Mouse (Mus musculus) limb, embryonic 15.5 days (tissue): ENCODE measurements around the gene Rnd2. TPM values are rescaled to one million over a fixed set of nuclear protein-coding genes. Genes with fewer than 3 reads are reported as not detected.
"Not testable (repeated sequence)": the region's sequence is repeated elsewhere in the genome, so short reads cannot be mapped to it uniquely, and the experiment has no call there.

Experiments used
- ATAC-seq: fragments of 200-750 bp; cut with Nextera tagmentation; 2 replicates; pipeline ENCODE4 v1.8.0; 2017; ENCODE audit warnings: low read depth, moderate TSS enrichment; ENCODE audit not compliant: insufficient number of reproducible peaks, low FRiP score, low TSS enrichment
- H3K27ac ChIP-seq: fragments of 300-500 bp; sonication (generic); 2 replicates; pipeline ENCODE4 v1.5.1; 2015; ENCODE audit warnings: moderate library complexity, mild to moderate bottlenecking, inconsistent platforms
- H3K27me3 ChIP-seq: fragments of 300-500 bp; sonication (generic); 2 replicates; pipeline ENCODE4 v1.6.1; 2015; ENCODE audit warnings: inconsistent platforms
- H3K36me3 ChIP-seq: fragments of 300-500 bp; sonication (generic); 2 replicates; pipeline ENCODE4 v1.6.1; 2015; ENCODE audit warnings: inconsistent platforms
- H3K4me1 ChIP-seq: fragments of 300-500 bp; sonication (generic); 2 replicates; pipeline ENCODE4 v1.6.1; 2015; ENCODE audit warnings: inconsistent platforms
- H3K4me2 ChIP-seq: fragments of 300-500 bp; sonication (generic); 2 replicates; pipeline ENCODE4 v1.6.1; 2015; ENCODE audit warnings: mild to moderate bottlenecking, inconsistent platforms
- H3K4me3 ChIP-seq: fragments of 300-500 bp; sonication (generic); 2 replicates; pipeline ENCODE4 v1.5.1; 2015; ENCODE audit warnings: mild to moderate bottlenecking, inconsistent platforms
- H3K9ac ChIP-seq: fragments of 300-500 bp; sonication (generic); 2 replicates; pipeline ENCODE4 v1.6.1; 2015; ENCODE audit warnings: inconsistent platforms
- H3K9me3 ChIP-seq: fragments of 300-500 bp; sonication (generic); 2 replicates; pipeline ENCODE4 v1.6.1; 2016; ENCODE audit warnings: inconsistent platforms
- WGBS: fragments of 180-500 bp; shearing (Covaris S2); methylation state at CpG from one replicate; pipeline ENCODE4 v1.1.7; 2015; 5-methylcytosine and 5-hydroxymethylcytosine counted together
- polyA plus RNA-seq: library from polyadenylated mRNA; unstranded; fragments of >200 nt; fragmentation: Nextera tagmentation; extraction: Ambion mirVana; gene quantifications from 2 replicates; pipeline ENCODE4 v1.2.1, GENCODE M21; 2015

Gene Rnd2
- polyA plus RNA-seq, 1 experiment from 2014 or later: 11.9 TPM

GRCm38 (mm10) chr11:101462583-101463440, 2.0 kb upstream of the Rnd2 start:
- Histone ChIP-seq H3K27ac (no peak overlapping the region), H3K36me3 (peaks cover 45% of the 10 kb centered on the region), H3K4me2 (no peak overlapping the region), H3K9ac (no peak overlapping the region), H3K4me3 (no peak overlapping the region), H3K27me3 (no peaks in the 10 kb centered on the region), H3K9me3 (no peaks in the 10 kb centered on the region), H3K4me1 (peaks cover 47% of the 10 kb centered on the region)
- ATAC-seq: no peak
- 38% methylated on average over 13 of the region's 13 CpGs for WGBS

DNA sequence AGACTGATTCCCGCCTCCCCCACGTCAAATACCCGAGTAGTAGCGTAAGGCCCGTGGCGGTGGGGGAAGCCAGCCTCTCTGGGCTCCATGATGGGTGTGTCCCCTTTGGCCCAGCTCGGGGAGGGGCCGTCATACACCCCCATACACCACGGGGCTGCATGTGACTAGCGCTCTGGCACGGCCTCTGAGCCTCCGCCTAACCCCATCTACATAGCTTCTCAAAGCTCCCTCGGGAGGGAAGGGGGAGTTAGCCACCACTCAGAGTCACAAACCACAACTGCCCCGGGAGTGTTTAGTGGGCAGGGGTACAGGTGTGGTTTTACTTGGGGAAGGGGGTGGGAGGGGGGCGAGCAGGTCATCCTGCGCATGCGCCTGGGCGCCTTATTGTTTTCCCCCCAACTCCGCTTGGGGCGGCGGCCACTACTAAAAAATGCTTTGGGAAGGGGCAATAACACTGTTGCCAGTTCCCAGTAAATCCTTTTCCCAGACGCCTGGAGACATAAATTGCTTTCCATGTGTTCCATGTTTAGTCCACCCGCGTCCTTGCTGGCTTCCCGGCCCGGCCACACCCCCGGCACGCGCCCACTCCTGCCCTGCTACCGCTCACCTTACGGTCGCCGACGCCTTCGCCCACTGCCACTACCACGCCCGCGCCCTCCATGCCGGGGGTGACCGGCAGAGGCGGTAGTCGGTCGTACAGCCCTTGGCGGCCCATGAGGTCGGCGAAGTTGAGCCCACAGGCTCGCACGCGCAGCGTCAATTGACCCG, 486 bp downstream of the Rnd2 start:
- Histone ChIP-seq H3K4me2 (peak overlapping the region; percentile 90), H3K9ac (peak overlapping the region; percentile 70), H3K4me1 (peaks cover 51% of the 10 kb centered on the region), H3K4me3 (peak overlapping the region; percentile 92), H3K27ac (peak overlapping the region; percentile 91), H3K36me3 (peaks cover 22% of the 10 kb centered on the region), H3K27me3 (no peaks in the 10 kb centered on the region), H3K9me3 (no peaks in the 10 kb centered on the region)
- ATAC-seq: peak; percentile 55; the same call in 1 of the 2 replicates
- 1% methylated on average over 51 of the region's 51 CpGs for WGBS

- peak within 1 kb of the TSS; percentile 90 for H3K4me2 ChIP-seq
- H3K4me3 ChIP-seq: peak within 1 kb of the TSS; percentile 92
- H3K36me3 ChIP-seq: peaks cover 16% of the 10 kb centered on the region
- whole genome bisulfite sequencing: 1% methylated on average over 58 of the region's 60 CpGs
- H3K9ac ChIP-seq: peak within 1 kb of the TSS; percentile 70
- peak; percentile 59 for ATAC-seq
- peak within 1 kb of the TSS; percentile 91 for H3K27ac ChIP-seq
- H3K9me3 ChIP-seq: no peaks in the 10 kb centered on the region
- no peaks in the 10 kb centered on the region for H3K27me3 ChIP-seq
- H3K4me1 ChIP-seq: peaks cover 51% of the 10 kb centered on the region
Observed at GRCm38 (mm10) chr11:101465869-101466551, 1.2 kb downstream of the Rnd2 start, which contains the start of gene Vat1. Gene Vat1, minus strand, starts transcription at chr11:101466230.

GRCm38 (mm10) chr11:101466552-101466950, 1.8 kb downstream of the Rnd2 start:
- ATAC-seq, H3K9me3 ChIP-seq, H3K27me3 ChIP-seq, H3K27ac ChIP-seq, H3K9ac ChIP-seq: not testable (repeated sequence)
- H3K36me3 ChIP-seq: peaks cover 11% of the 10 kb centered on the region
- WGBS: 50% methylated on average over 5 of the region's 5 CpGs
- peak overlapping the region; percentile 92 for H3K4me3 ChIP-seq
- H3K4me2 ChIP-seq: peak overlapping the region; percentile 90
- peaks cover 51% of the 10 kb centered on the region for H3K4me1 ChIP-seq

DNA sequence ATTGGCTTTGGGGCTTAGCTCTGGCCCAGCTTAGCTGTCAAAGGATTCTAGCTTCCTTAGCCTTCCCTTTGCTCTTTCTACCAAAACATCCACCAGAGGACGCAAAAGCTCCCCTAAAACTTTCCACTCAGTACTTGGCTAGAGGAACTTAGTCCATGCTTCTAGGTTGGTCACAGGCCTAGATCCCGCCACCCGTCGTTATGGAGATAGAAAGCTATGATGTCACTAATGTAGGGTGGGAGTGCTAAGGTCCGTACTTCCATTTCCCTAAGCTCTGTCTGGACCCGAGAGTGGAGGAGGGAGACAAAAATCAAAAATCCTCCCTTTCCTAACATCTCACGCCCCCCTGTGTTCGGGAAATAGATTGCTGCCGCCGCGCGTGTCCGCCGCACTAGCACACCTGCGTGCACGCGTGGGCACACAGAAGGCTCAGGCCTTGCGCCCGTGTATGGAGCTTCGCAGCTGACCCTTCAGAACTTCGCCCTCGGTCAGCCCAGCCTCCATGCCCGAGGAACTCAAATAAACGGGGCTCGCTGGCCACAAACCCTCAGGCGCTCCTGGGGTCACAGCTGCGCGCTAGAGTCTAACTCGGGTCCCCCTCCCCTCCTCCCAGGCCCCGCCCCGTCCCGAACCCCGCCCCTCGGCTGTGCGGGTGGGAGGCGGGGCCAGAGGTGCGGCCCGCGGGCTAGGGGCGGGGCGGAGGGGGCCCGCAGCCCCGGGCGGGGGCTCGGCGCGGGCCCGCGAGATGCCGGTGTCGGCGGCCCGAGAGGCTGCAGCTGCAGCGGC, 2.9 kb downstream of the Rnd2 start:
- Histone ChIP-seq H3K36me3 (no peaks in the 10 kb centered on the region), H3K9me3 (no peaks in the 10 kb centered on the region), H3K9ac (peak overlapping the region; percentile 56), H3K4me3 (peak overlapping the region; percentile 75), H3K27me3 (no peaks in the 10 kb centered on the region), H3K4me2 (peak overlapping the region; percentile 95), H3K4me1 (peaks cover 49% of the 10 kb centered on the region), H3K27ac (peak overlapping the region; percentile 47)
- ATAC-seq: peak; percentile 68
- WGBS: 1% methylated on average over 49 of the region's 54 CpGs

- Histone ChIP-seq H3K9ac (peak overlapping the region; percentile 56), H3K4me1 (peaks cover 45% of the 10 kb centered on the region), H3K4me2 (peak overlapping the region; percentile 95), H3K9me3 (no peaks in the 10 kb centered on the region), H3K27ac (peak overlapping the region; percentile 47), H3K27me3 (no peaks in the 10 kb centered on the region), H3K4me3 (peak overlapping the region; percentile 75), H3K36me3 (no peaks in the 10 kb centered on the region)
- 0 out of 2 replicates have a peak, but pooled peaks have one; percentile 0 for ATAC-seq
- WGBS: under 1% methylated on average over 29 of the region's 31 CpGs
Observed at GRCm38 (mm10) chr11:101468263-101468688, 3.5 kb downstream of the Rnd2 start.

- no peak for ATAC-seq
- peak overlapping the region; percentile 56; the same call in 1 of the 2 replicates for H3K9ac ChIP-seq
- WGBS: 7% methylated on average over 13 of the region's 13 CpGs
- peak overlapping the region; percentile 75 for H3K4me3 ChIP-seq
- peaks cover 41% of the 10 kb centered on the region for H3K4me1 ChIP-seq
- H3K27ac ChIP-seq: no peak overlapping the region
- no peaks in the 10 kb centered on the region for H3K27me3 ChIP-seq
- no peaks in the 10 kb centered on the region for H3K36me3 ChIP-seq
- H3K4me2 ChIP-seq: peak overlapping the region; percentile 95
- H3K9me3 ChIP-seq: no peaks in the 10 kb centered on the region
Observed at GRCm38 (mm10) chr11:101468731-101469130, 3.9 kb downstream of the Rnd2 start.

GRCm38 (mm10) chr11:101469155-101469554, 4.4 kb downstream of the Rnd2 start:
- no peak overlapping the region for H3K9ac ChIP-seq
- H3K36me3 ChIP-seq: no peaks in the 10 kb centered on the region
- peaks cover 36% of the 10 kb centered on the region for H3K4me1 ChIP-seq
- ATAC-seq: no peak
- H3K4me2 ChIP-seq: peak overlapping the region; percentile 95
- no peak overlapping the region for H3K27ac ChIP-seq
- no peaks in the 10 kb centered on the region for H3K9me3 ChIP-seq
- 54% methylated on average over 4 of the region's 4 CpGs for WGBS
- H3K27me3 ChIP-seq: no peaks in the 10 kb centered on the region
- peak overlapping the region; percentile 75 for H3K4me3 ChIP-seq

DNA sequence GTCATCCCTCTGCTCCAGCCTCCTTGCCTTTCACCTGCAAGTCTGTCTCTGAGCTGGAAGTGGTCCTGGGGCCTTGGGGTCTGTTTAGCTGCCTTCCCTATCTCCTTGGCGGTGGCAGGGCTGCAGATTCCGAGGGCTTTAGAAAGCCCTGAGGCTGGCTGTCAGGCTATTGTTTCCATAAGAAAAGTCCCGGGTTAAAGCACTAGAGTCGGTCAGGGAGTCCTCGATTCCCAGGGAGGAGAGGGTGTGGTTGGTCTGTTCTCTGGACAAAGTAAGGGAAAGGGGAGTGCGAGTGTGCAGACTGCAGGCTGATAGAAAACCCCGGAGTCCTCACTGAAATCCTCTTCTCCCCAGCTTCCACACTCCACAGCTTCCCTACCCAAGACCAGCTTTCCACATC, 5.4 kb downstream of the Rnd2 start:
- ATAC-seq: no peak
- WGBS: 60% methylated on average over 7 of the region's 7 CpGs

DNA sequence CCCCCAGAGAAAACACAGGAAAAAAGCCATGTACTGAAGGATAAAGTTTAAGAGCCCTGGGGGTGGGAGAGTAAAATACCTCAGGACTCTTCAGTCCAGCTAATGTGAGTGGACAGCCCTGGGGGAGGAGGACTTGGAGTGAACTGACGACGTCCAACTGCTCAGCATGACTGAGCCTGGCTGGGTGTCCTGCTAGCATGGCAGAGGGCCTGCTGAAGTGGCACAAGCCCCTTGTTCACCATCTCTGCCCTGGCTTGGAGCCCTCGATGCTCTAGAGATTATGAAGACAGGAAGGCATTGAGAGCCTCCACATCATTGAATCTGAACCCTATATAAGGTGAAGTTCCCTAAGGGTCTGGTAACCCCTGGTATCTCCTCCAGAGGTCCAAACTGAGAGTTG, 7.1 kb downstream of the Rnd2 start:
- no peak overlapping the region for H3K9ac ChIP-seq
- no peaks in the 10 kb centered on the region for H3K9me3 ChIP-seq
- no peak overlapping the region for H3K4me3 ChIP-seq
- H3K36me3 ChIP-seq: no peaks in the 10 kb centered on the region
- H3K4me1 ChIP-seq: peaks cover 16% of the 10 kb centered on the region
- 51% methylated on average over 3 of the region's 3 CpGs for WGBS
- H3K27ac ChIP-seq: no peak overlapping the region; the same call in 1 of the 2 replicates
- H3K4me2 ChIP-seq: no peak overlapping the region
- H3K27me3 ChIP-seq: no peaks in the 10 kb centered on the region
- no peak for ATAC-seq

More for the DNA sequence above, 5.4 kb downstream of the Rnd2 start:
- H3K36me3 ChIP-seq: no peaks in the 10 kb centered on the region
- no peak overlapping the region for H3K4me3 ChIP-seq
- no peak overlapping the region for H3K9ac ChIP-seq
- H3K27me3 ChIP-seq: no peaks in the 10 kb centered on the region
- peaks cover 28% of the 10 kb centered on the region for H3K4me1 ChIP-seq
- no peaks in the 10 kb centered on the region for H3K9me3 ChIP-seq
- H3K27ac ChIP-seq: no peak overlapping the region
- no peak overlapping the region for H3K4me2 ChIP-seq

- Histone ChIP-seq H3K36me3 (no peaks in the 10 kb centered on the region), H3K27me3 (no peaks in the 10 kb centered on the region), H3K4me3 (no peak overlapping the region), H3K9ac (no peak overlapping the region), H3K9me3 (no peaks in the 10 kb centered on the region), H3K27ac (no peak overlapping the region), H3K4me2 (no peak overlapping the region), H3K4me1 (peaks cover 13% of the 10 kb centered on the region)
- no peak for ATAC-seq
- 44% methylated on average over 7 of the region's 7 CpGs for WGBS
Observed at GRCm38 (mm10) chr11:101472336-101472735, 7.5 kb downstream of the Rnd2 start.
